Mouse (Mus musculus) left cerebral cortex, postnatal 14 days (tissue): ENCODE measurements at regions not wholly inside any gene's neighbourhood (a gene's known extent, or its start where the extent isn't known, plus 50 kb on each side); places are given as distances from the start of the nearest gene placed in this dataset.
"Not testable (repeated sequence)": the region's sequence is repeated elsewhere in the genome, so short reads cannot be mapped to it uniquely, and the experiment has no call there.

Experiments
- DNase-seq, 2 experiments: peaks; one replicate each; pipeline ENCODE4 v3.0.0; 2021 to 2022; ENCODE audit warnings: low spot score in 2 of 2, mixed read lengths in 1 of 2
- intact Hi-C: fragments of 180-260 bp; cut with DNase I; formaldehyde crosslinking; loops from one replicate; pipeline ENCODE4 v1.15.1; 2025
- microRNA-seq, 2 experiments: library from miRNA; unstranded; fragments of <30 nt; microRNA quantifications; one replicate each; pipeline ENCODE4 v1.2.0; 2022

- DNase-seq, result no peak
- intact Hi-C loops, result no loop called here
Measured at GRCm38 (mm10) chr9:115840186-115840585, 69.1 kb upstream of the Gadl1 start.

- intact Hi-C loops, result no loop called here
- no peak for DNase-seq
Measured at GRCm38 (mm10) chr9:115840791-115841190, 68.5 kb upstream of the Gadl1 start.

GRCm38 (mm10) chr9:115841684-115842083 is 67.6 kb upstream of the Gadl1 start:
- intact Hi-C loops, result no loop called here
- DNase-seq, result no peak

- intact Hi-C loops, result no loop called here
- DNase-seq, result no peak
Measured at GRCm38 (mm10) chr9:115844340-115844739, 64.9 kb upstream of the Gadl1 start.

- intact Hi-C loops, result no loop called here
- DNase-seq, result no peak
Measured at GRCm38 (mm10) chr9:115845091-115845490, 64.2 kb upstream of the Gadl1 start.

GRCm38 (mm10) chr9:115847289-115848074 is 61.8 kb upstream of the Gadl1 start:
- no peak for DNase-seq

GRCm38 (mm10) chr9:115853210-115853842 is 55.9 kb upstream of the Gadl1 start:
- intact Hi-C loops, DNase-seq: not testable (repeated sequence)

More at GRCm38 (mm10) chr9:115847289-115848074, 61.8 kb upstream of the Gadl1 start:
- intact Hi-C loops, result no loop called here

GRCm38 (mm10) chr9:115857301-115857700 is 52.0 kb upstream of the Gadl1 start:
- no peak for DNase-seq
- intact Hi-C loops, result no loop called here

GRCm38 (mm10) chr9:115858848-115859247 is 50.4 kb upstream of the Gadl1 start:
- peak in 1 of 2 experiments; percentile 16 for DNase-seq
- intact Hi-C loops, result no loop called here

Small RNA genes in the stretch of these regions (microRNA-seq; reads per million reads assigned to microRNA genes)
- 0 reads per million in 2 experiments for gene Gm22243
- 0 reads per million in 2 experiments for gene Gm25510
- 0 reads per million in 2 experiments for gene Gm26303
- gene Mir467h, result 0 reads per million in 2 experiments
